Mouse (Mus musculus) central nervous system, embryonic 14 days (tissue): ENCODE measurements around the gene Trim6. TPM values are rescaled to one million over a fixed set of nuclear protein-coding genes. Genes with fewer than 3 reads are reported as not detected.

Source experiments
- polyA plus RNA-seq: library from polyadenylated mRNA; depleted of rRNA; stranded (reverse); fragments of >200 nt; gene quantifications from 2 replicates; pipeline ENCODE4 v1.2.3, GENCODE M21; 2012; rRNA removed

Gene Trim6
- polyA plus RNA-seq, result 0.45 and 0.96 TPM in 2 replicates

DNA sequence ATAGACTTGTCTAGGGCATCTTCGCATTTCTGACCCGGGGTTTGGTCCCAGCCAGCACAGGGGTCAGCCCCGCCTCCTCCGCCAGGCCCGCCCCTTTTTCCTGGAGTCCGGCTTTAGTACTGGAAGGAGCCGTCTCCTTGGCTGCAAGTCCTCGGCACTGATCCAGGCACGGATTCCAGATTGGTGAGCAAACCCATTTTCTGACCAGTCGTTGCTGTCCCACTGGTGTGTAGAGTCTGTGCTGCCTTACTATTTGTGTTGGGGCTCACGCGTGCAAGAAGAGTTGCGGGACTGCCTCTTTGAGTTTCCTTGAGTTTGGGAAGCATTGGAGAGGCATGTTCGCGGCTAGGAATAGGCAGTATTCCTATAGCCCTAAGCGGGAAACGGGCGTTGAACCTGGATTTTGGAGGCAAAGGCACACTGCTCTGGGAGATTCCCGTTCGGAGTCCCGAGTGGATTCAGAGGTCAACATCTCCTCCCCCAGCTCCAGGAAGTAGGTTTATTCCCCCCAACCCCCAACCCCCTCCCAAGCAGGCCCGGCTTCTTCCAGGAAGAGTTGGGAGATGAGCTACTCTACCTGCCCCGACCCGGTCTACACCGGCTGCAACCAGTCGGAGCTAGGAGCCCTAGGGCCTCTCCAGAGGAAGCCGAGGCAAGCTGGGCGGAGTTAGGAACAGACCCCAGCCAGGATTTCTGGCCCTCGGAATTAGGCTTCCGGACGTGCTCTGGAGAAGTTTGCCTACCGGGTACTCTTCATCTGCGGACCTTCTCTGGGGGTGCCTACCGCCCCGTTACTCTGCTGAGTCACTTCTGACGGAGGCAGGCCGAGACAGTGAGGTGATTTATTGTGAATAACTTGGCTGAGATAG is at the start of gene Trim6:
Gene Trim6, plus strand, starts transcription at position 93 of the 869 bp plus-strand sequence.

DNA sequence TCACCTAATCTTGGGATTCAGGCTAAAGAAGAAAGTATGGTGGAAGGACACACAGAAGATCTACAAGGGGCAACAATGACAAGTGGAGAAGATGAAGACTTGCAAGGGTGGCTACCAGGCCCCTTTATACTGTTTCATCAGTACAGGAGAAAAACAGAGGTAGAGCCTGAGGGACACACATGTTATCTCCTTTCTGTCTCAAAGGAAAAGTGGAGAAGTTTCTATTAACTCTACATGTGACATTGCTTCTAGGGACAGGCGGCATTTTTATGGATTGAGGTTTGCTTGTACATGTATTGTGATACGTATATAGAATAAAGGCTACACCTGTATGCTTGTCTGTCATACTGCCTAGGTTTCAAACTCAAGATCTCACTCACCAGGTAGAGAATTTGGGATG is 35.3 kb upstream of the Trim6 start, which contains the start of gene Olfr648:
Gene Olfr648, minus strand, starts transcription at position 101 of the 400 bp plus-strand sequence.

DNA sequence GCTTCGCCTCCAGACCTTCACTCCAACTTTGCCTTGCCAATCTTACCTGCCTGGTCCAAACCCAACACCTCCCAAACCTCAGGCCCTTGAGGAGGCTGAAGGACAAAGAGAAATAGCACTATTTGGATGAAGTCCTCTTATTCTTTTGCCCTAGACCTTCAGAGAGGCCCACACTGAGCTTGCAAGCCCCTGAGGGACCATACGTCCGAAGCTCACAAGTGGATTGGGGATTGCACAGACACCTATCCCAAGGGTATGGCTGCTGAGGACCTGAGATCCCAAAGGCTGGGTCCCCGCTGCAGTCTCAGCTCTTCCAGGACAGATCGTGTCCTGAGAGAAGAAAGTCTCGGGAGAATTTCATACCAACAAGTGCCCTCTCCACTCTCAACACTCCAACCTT is 22.7 kb upstream of the Trim6 start, which contains the start of gene Olfr649:
Gene Olfr649, minus strand, starts transcription at position 101 of the 400 bp plus-strand sequence.

DNA sequence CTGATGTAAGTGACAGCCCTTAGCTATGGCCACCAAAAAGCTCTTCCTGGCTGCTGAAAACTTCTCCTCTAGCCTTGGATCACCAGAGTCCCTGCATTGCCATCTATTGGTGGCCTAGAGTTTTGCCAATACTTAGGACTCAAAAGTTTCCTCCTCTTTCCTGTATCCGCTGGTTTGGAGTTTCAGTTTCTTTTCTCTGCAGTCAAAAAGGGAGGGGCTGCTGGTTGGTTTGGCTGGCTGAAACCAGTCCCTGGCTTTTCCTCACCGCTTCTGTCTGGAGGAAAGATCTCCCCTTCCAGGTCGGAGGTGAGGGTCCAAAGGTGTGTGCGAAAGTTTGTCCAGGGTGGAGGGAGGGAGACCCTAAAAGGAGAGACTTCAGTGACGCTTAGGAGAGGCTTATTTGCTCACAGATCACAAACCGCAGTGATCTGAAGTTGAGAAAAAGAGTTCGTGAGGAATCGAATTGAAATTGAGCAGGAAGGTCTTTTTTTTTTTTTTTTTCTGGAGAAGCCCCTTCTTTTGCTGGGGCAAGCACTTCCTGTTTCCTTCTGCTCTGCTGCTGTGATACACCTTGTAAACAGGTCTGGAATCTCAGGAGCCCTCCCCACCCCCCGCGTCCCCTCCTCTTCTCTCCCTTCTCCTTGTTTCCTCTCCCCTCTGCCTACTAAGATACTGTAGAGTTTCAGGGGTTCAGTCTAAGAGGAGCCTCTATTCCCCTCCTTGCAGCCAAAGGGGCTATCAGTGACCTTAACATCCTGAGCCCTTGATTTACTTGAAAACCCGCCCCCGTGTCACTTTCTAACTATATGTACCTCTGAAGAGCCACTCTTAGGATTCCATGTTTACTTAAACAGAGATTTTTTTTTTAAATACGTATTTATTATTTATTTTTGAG is 25.9 kb downstream of the Trim6 start, which contains the start of gene Trim34a:
Gene Trim34a, plus strand, starts transcription at position 171 of the 895 bp plus-strand sequence.

Other genes with a start within 250 kb of the Trim6 start
- gene Olfr635, start 247.6 kb upstream of the Trim6 start, polyA plus RNA-seq, result not detected in 2 replicates
- not detected in 2 replicates for gene Olfr638, start 220.0 kb upstream of the Trim6 start, polyA plus RNA-seq
- gene Olfr639, start 201.5 kb upstream of the Trim6 start, polyA plus RNA-seq, result not detected in 2 replicates
- gene Olfr640, start 193.2 kb upstream of the Trim6 start, polyA plus RNA-seq, result not detected in 2 replicates
- not detected in 2 replicates for gene Olfr641, start 183.3 kb upstream of the Trim6 start, polyA plus RNA-seq
- not detected in 2 replicates for gene Olfr642, start 166.1 kb upstream of the Trim6 start, polyA plus RNA-seq
- not detected in 2 replicates for gene 4930516K23Rik, start 157.3 kb upstream of the Trim6 start, polyA plus RNA-seq
- not detected in 2 replicates for gene Olfr644, start 146.9 kb upstream of the Trim6 start, polyA plus RNA-seq
- gene Olfr645, start 133.3 kb upstream of the Trim6 start, polyA plus RNA-seq, result not detected in 2 replicates
- not detected in 2 replicates for gene Olfr646, start 113.9 kb upstream of the Trim6 start, polyA plus RNA-seq
- gene Ubqln5, start 89.0 kb upstream of the Trim6 start, polyA plus RNA-seq, result not detected in 2 replicates
- not detected in 2 replicates for gene Olfr643, start 81.4 kb upstream of the Trim6 start, polyA plus RNA-seq
- not detected in 2 replicates for gene Ubqln3, start 75.5 kb upstream of the Trim6 start, polyA plus RNA-seq
- not detected in 2 replicates for gene Ubqlnl, start 68.2 kb upstream of the Trim6 start, polyA plus RNA-seq
- gene Olfm5, start 54.0 kb upstream of the Trim6 start, polyA plus RNA-seq, result 0.15 TPM in 1 of 2 replicates, not detected in the other
- 0.10 TPM in 2 replicates for gene Olfr648, start 35.4 kb upstream of the Trim6 start, polyA plus RNA-seq
- gene Olfr649, start 22.8 kb upstream of the Trim6 start, polyA plus RNA-seq, result not detected in 2 replicates
- gene Trim34a, start 25.7 kb downstream of the Trim6 start, polyA plus RNA-seq, result 2.0 and 2.7 TPM in 2 replicates
- gene Trim5, start 69.3 kb downstream of the Trim6 start, polyA plus RNA-seq, result 0.17 and 0.24 TPM in 2 replicates
- gene Trim12a, start 96.7 kb downstream of the Trim6 start, polyA plus RNA-seq, result 3.3 and 5.3 TPM in 2 replicates
- 0.02 TPM in 1 of 2 replicates, not detected in the other for gene Trim34b, start 110.7 kb downstream of the Trim6 start, polyA plus RNA-seq
- gene Trim12c, start 134.6 kb downstream of the Trim6 start, polyA plus RNA-seq, result 2.0 and 2.6 TPM in 2 replicates
- 0.10 and 0.14 TPM in 2 replicates for gene Trim30b, start 151.1 kb downstream of the Trim6 start, polyA plus RNA-seq
- 0.10 and 0.18 TPM in 2 replicates for gene Trim30c, start 182.0 kb downstream of the Trim6 start, polyA plus RNA-seq
- 1.7 and 1.9 TPM in 2 replicates for gene Trim30a, start 246.4 kb downstream of the Trim6 start, polyA plus RNA-seq